Mouse (Mus musculus): ENCODE data around the gene Gpalpp1. TPM values are rescaled to one million over a fixed set of nuclear protein-coding genes. Genes with fewer than 3 reads are reported as not detected.

The Gpalpp1 gene
- 21.0 TPM for polyA plus RNA-seq (2017; shearing (Covaris generic))

GRCm38 (mm10) chr14:76110396-76111221 lies at the start of gene Gpalpp1, which contains the start of gene Nufip1:
Gene Gpalpp1 (minus strand): TSS chr14:76110760.
Gene Nufip1 (plus strand): TSS chr14:76110891.

Other genes starting within 250 kb of the Gpalpp1 start
- gene Kctd4, start 155.8 kb downstream of the Gpalpp1 start, polyA plus RNA-seq (2017; shearing (Covaris generic)): 0.68 TPM
- 37.5 TPM for gene Gtf2f2, start 99.9 kb downstream of the Gpalpp1 start, polyA plus RNA-seq (2017; shearing (Covaris generic))
- 16.5 TPM for gene Nufip1, start 131 bp upstream of the Gpalpp1 start, polyA plus RNA-seq (2017; shearing (Covaris generic))